Mouse (Mus musculus): ENCODE results near the gene Ccdc70.
"Not testable (repeated sequence)": the region's sequence is repeated elsewhere in the genome, so short reads cannot be mapped to it uniquely, and the experiment has no call there.

Ccdc70 gene

GRCm38 (mm10) chr8:21969475-21969874 is at the start of gene Ccdc70:
Gene Ccdc70, plus strand, starts transcription at chr8:21969775.
- DNase-seq = no peak

GRCm38 (mm10) chr8:21930754-21931153 is 38.8 kb upstream of the Ccdc70 start:
- not testable (repeated sequence) for DNase-seq

- DNase-seq = no peak
Observed at GRCm38 (mm10) chr8:21932610-21933009, 37.0 kb upstream of the Ccdc70 start, which contains the start of gene Defb15. Gene Defb15, minus strand, starts transcription at chr8:21932710.

GRCm38 (mm10) chr8:21938052-21938451 is 31.5 kb upstream of the Ccdc70 start, which contains the start of gene Defb35:
Gene Defb35, plus strand, starts transcription at chr8:21938352.
- DNase-seq = not testable (repeated sequence)

- no peak for DNase-seq
Observed at GRCm38 (mm10) chr8:21946462-21946861, 23.1 kb upstream of the Ccdc70 start, which contains the start of gene Defb13. Gene Defb13, plus strand, starts transcription at chr8:21946762.

GRCm38 (mm10) chr8:21947311-21948017 is 22.1 kb upstream of the Ccdc70 start:
- DNase-seq = no peak

DNA sequence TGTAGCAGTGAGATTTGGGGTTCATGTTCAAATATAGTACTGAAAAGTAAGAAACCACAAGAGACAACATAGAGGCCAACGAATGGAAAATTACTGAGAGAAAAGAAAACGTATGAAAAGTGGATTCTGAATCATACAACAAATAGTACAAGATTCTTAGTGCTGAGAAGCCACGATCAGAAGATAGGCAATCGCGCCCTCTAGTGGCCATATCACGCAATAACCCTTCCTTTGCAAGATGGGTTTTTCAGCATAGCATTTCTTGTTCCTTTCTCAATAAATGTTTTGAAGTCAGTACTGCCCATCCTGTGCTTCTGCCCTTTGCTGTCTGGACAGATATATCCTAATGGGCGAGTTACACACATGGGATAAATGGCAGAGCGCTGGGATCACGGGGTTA is 14.3 kb upstream of the Ccdc70 start:
- DNase-seq = no peak

DNA sequence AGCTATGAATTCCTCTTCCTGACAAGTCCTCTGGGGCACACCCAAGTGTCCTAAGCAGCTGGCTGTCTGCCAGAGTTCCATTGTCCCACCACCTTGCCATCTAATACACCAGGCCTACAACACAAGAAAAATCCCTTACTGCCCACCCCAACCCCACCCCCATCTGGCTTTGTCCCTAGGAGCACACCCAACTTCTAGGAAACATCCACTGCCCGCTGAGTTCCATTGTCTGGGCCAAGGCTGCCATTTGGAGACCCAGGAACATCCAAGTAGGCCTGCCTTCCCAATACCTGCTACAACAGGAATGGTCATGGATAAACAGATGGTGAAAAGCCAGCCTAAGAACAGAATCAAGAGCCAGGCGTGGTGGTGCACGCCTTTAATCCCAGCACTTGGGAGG is 13.2 kb upstream of the Ccdc70 start:
- no peak for DNase-seq

DNA sequence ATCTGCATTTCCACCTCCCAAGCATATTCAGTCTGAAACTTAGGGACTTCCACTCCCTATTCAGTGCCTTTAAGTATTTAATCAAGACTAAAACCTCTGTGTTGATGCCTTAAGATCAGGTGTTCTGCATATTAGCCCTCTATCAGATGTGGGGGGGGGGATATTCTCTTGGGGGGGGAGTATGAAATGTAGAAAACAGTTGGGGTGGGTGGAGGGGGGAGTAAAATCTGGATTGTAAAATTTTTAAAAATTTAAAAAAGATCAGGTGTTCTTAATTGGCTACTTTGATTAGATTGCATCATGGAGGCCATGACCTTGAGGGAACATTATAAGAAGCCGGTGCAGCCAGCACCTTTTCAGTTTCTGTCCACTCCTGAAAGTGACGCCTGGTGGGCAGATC is 11.2 kb upstream of the Ccdc70 start, which contains the start of gene Fam90a1a:
TSS of gene Fam90a1a (plus strand) at position 301 of the 400 bp plus-strand sequence.
- no peak for DNase-seq

DNA sequence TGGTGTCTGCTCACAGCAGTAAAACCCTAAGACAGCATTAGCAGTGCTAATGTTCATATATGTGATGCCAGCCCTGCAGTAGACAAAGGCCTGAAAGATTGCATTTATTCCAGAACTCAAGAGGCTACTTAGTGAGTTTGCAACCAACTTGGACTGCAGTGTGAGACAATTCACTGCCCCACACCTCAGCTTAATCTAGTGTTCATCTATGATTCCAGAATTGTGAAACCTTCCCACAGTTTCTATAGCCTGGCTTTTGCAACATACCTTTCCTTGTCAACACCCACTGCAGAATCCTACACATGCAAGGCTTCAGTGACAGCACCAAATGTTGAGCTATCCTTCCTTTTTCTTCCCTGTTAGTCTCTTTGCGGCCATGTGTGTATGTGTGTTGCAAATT is 2.9 kb upstream of the Ccdc70 start:
- no peak for DNase-seq

DNA sequence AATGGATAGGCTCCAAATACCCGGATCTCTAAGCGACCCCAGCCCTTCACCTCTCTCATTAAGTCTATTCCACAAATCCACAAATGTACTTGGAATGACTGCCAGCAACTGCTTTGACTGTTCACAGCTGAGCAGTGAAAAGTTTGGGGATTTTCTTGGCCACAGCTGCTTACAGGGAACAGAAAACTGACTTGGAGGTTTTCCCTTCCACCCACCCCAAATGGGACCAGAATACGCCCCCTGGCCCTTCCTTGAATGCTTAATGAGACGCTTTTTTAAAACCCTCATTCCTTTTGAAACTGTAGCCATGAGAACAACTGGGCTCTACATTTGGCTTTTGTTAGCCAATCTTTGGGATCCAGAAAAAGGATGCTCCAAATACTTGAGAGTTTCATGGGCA is 8.6 kb downstream of the Ccdc70 start:
- peak; percentile 31 for DNase-seq

DNA sequence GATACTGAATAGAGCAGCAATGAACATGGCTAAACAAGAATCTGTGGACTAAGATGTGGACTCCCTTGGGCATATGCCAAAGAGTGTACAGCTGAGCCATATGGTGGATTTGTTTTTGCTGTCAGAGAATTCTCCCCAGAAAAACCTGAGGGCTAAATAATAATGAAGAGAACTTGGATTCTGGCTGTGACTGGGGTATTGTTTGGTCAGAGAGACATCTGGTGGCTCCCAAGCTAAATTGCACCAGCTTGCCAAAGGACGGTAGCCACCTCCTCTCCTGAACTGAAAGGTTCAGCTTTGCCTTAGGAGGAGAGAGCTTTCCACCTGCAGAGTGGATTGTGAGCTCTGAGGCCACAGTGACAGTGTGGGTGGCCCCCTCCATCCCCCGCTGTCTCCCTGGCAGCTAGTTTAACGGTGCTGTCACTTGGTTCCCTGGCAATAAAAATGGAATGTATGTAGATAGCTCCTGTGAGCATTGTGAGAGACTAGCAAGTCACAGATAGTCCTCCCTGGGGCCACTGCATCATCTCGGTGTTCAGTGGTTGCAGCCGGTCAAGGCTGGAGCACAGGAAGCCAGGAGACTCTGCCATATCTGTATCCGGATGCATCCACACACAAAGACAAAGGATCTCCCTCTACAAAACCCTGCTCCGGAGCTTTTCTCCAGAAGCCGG is 12.2 kb downstream of the Ccdc70 start:
- DNase-seq = peak; percentile 25

GRCm38 (mm10) chr8:21992184-21992583 is 22.6 kb downstream of the Ccdc70 start:
- peak; percentile 42 for DNase-seq

GRCm38 (mm10) chr8:21995181-21995580 is 25.6 kb downstream of the Ccdc70 start:
- DNase-seq = no peak

DNA sequence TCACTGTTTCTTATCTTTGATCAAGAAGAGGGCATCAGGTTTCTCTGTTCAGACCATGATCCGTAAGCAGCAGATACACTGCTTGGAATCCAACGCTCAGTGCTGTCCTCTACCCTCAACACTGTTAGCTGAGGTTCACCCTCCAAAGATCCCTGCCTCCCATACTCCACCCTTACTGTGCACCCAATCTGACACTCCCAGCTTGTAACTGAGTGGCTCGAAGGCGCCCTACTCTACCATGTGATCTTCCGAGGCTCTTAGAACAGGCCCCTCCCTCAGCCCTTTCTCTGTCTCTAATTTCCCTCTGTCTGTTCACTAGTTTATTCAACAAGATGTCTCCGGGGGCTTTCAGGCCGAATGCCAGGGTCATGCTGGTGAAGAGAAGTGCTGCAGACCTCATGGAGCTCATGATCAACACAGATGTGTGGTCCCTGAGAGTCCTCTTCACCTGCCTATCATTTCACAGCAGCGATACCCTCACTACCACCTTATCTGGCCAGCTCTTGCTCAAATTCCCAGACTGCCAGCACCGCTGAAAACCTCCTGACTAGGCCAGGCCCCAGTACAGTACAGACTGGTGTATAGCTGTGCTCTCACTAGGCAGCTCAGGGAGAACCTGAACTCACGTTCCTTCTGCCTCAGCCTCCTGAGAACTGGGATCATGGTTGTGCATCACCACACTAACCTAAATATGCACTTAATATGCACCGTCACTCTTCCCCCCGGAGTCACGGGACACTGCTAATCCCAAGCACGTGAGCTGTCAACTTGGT is 35.4 kb downstream of the Ccdc70 start:
- DNase-seq = no peak

DNA sequence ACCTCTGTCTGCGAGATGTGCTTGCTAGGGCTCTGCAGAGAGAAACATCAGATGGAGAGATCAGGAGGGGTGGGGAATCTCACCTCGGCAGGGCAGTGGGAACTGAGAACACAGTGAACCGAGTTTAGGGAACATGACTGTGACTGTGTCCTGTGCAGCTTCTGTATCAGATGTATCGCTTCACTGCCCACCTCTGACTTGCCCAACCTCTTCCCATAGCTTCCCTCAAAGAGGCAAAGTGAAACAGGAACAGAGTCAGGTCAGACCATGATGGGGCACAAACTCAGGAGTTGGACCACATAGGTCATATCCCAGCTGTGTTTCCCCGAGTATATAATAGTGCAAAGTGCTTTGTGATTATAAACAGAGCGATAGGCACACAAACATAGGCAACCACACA is 36.8 kb downstream of the Ccdc70 start:
- DNase-seq = no peak

GRCm38 (mm10) chr8:22009403-22009802 is 39.8 kb downstream of the Ccdc70 start:
- peak; percentile 29 for DNase-seq

DNA sequence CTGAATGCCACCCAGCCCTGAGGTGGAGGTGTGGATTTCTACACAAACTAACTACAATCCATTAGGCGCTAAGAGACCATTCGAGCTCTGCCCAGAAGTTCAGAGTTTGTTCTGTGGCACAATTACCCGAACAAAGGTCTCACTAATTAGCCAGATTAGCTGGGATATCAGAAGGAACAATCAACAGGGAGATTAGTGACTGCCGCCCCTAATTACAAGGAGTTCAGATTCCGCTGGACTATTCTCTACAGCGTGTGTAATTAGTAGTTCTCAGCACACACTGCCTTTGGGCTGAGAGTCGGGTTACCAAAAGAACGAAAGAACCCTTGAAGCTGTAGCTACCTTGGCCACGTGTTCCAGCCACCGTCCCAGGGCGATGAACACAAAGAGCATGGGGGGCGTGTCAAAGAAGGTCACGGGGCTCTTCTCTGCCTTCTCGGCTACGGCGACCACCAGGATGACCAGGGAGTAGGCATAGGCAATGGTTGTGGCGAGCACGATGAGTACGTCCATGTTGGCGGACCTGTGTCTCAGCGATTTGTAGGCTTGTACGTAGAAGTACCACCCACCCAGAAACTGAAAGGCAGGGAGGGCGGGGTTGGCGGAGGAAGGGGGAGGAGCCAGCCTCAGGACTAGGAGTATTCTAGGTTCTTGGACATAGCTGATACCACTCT is 43.6 kb downstream of the Ccdc70 start:
- DNase-seq = no peak

- no peak for DNase-seq
Observed at GRCm38 (mm10) chr8:22017731-22018130, 48.2 kb downstream of the Ccdc70 start.

GRCm38 (mm10) chr8:22019498-22019897 is 49.9 kb downstream of the Ccdc70 start:
- DNase-seq = no peak

DNA sequence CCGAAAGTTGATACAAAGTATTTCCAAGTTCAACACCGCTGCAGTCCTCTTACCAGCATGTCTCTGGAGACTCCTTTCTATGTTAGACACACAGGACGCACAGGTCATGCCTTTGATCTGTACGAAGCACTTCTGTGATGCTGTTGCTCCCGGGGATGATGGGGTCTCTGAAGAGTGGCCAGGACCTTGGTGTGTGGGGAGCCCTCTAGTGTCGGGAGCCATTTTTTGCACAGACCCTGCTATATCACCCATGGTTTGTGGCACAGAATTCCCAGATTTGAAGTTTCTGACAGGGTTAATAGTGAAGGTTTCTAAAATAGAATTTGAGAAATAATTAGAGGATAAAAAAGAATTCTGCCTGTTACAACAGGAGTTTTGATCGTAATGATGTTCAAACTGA is 52.7 kb downstream of the Ccdc70 start:
- no peak for DNase-seq

All from cerebellum, adult 11-12 months (tissue).